Mouse (Mus musculus) heart, adult 11 months (tissue): ENCODE data around the gene Cpeb4.
A peak's percentile ranks its signal among the peaks of the same experiment; 100 is the strongest.

Experiments
- DNase-seq: peaks from one replicate; pipeline ENCODE4 v3.0.0; 2022

Cpeb4 gene

GRCm38 (mm10) chr11:31980089-31980488, 108.1 kb downstream of the Cpeb4 start:
- peak; percentile 46 for DNase-seq

GRCm38 (mm10) chr11:31981830-31982229, 109.8 kb downstream of the Cpeb4 start:
- DNase-seq = peak; percentile 83

GRCm38 (mm10) chr11:31982247-31982943, 110.4 kb downstream of the Cpeb4 start:
- peak; percentile 63 for DNase-seq

- peak; percentile 5 for DNase-seq
These were observed 111.2 kb downstream of the Cpeb4 start for GRCm38 (mm10) chr11:31983249-31983648.

- DNase-seq = peak; percentile 66
These were observed 112.8 kb downstream of the Cpeb4 start for GRCm38 (mm10) chr11:31984786-31985185.
